Mouse (Mus musculus) MEL (cell line): ENCODE results near the gene Dnaja2. TPM values are rescaled to one million over a fixed set of nuclear protein-coding genes. Genes with fewer than 3 reads are reported as not detected.

Experiments
- DNase-seq: peaks from one replicate; pipeline ENCODE4 v3.0.0; 2011; ENCODE audit warnings: low read depth, low spot score
- H3K27ac ChIP-seq: 2 replicates; pipeline ENCODE4 v1.5.1; 2012; ENCODE audit warnings: low read depth, mild to moderate bottlenecking, control low read depth, low read length, moderate library complexity; ENCODE audit not compliant: control insufficient read depth
- H3K27me3 ChIP-seq, 2 experiments: fragments of 150-350 bp in 1 of 2; sonication (generic) in 1 of 2; 2 replicates each; pipeline ENCODE4 v1.6.1; 2012; ENCODE audit warnings: low read length in 2 of 2, mild to moderate bottlenecking in 2 of 2, improper control_type of control experiment in 1 of 2, moderate library complexity in 1 of 2; ENCODE audit not compliant: insufficient read depth in 2 of 2, control insufficient read depth in 1 of 2
- H3K36me3 ChIP-seq, 2 experiments: 2 replicates each; pipeline ENCODE4 v1.6.1; 2012 to 2014; ENCODE audit warnings: low read length in 2 of 2, improper control_type of control experiment in 1 of 2, inconsistent platforms in 1 of 2, mild to moderate bottlenecking in 1 of 2; ENCODE audit not compliant: insufficient read depth in 2 of 2, control insufficient read depth in 1 of 2
- H3K4me1 ChIP-seq, 2 experiments: fragments of 150-350 bp in 1 of 2; sonication (generic) in 1 of 2; 2 replicates each; pipeline ENCODE4 v1.6.1; 2012; ENCODE audit warnings: low read length in 2 of 2, improper control_type of control experiment in 1 of 2, mild to moderate bottlenecking in 1 of 2; ENCODE audit not compliant: insufficient read depth in 2 of 2, control insufficient read depth in 1 of 2
- H3K4me3 ChIP-seq, 2 experiments: fragments of 150-350 bp in 1 of 2; sonication (generic) in 1 of 2; 2 replicates each; pipeline ENCODE4 v1.5.1; 2012; ENCODE audit warnings: low read depth in 2 of 2, low read length in 2 of 2, mild to moderate bottlenecking in 2 of 2, moderate library complexity in 2 of 2, control low read depth in 1 of 2, improper control_type of control experiment in 1 of 2; ENCODE audit not compliant: control insufficient read depth in 1 of 2, insufficient read depth in 1 of 2
- H3K79me2 ChIP-seq: 2 replicates; pipeline ENCODE4 v1.6.1; 2012; ENCODE audit warnings: mild to moderate bottlenecking, low read length, moderate library complexity; ENCODE audit not compliant: control insufficient read depth, poor library complexity, insufficient read depth
- H3K9ac ChIP-seq: 2 replicates; pipeline ENCODE4 v1.6.1; 2012; ENCODE audit warnings: low read depth, mild to moderate bottlenecking, control low read depth, low read length, moderate library complexity; ENCODE audit not compliant: control insufficient read depth, poor library complexity, severe bottlenecking
- H3K9me3 ChIP-seq: fragments of 150-350 bp; sonication (generic); replicated peaks from 2 replicates; pipeline ENCODE4 v1.6.1; 2012; ENCODE audit warnings: mild to moderate bottlenecking, low read length, improper control_type of control experiment, moderate library complexity; ENCODE audit not compliant: insufficient read depth
- GABPA ChIP-seq: IDR thresholded peaks from 2 replicates; pipeline ENCODE4 v1.6.1; 2012; ENCODE audit warnings: low read depth, mild to moderate bottlenecking, inconsistent platforms, low read length, improper control_type of control experiment, moderate library complexity
- HCFC1 ChIP-seq: IDR thresholded peaks from 2 replicates; pipeline ENCODE4 v1.6.1; 2012; ENCODE audit warnings: low read depth, mild to moderate bottlenecking, inconsistent platforms, low read length, improper control_type of control experiment, moderate library complexity
- RCOR1 ChIP-seq: IDR thresholded peaks from 2 replicates; pipeline ENCODE4 v1.6.1; 2012; ENCODE audit warnings: low read depth, mild to moderate bottlenecking, inconsistent platforms, low read length, improper control_type of control experiment
- TBP ChIP-seq: IDR thresholded peaks from 2 replicates; pipeline ENCODE4 v1.8.0; 2011; ENCODE audit warnings: low read depth, low read length, improper control_type of control experiment
- TCF12 ChIP-seq: IDR thresholded peaks from 2 replicates; pipeline ENCODE4 v1.6.1; 2014; ENCODE audit warnings: low read depth, mild to moderate bottlenecking, inconsistent platforms, low read length, improper control_type of control experiment, moderate library complexity
- polyA plus RNA-seq, 2 experiments: library from polyadenylated mRNA; stranded (reverse) in 1 of 2; unstranded in 1 of 2; fragments of >175 nt in 1 of 2; fragments of >200 nt in 1 of 2; gene quantifications; 2 replicates each; pipeline versions ENCODE4 v1.2.1 to v1.2.4; 2012; ENCODE audit warnings: low replicate concordance in 2 of 2, low read depth in 1 of 2; ENCODE audit not compliant: insufficient read length in 2 of 2, insufficient read depth in 1 of 2, missing spikeins in 1 of 2
- total RNA-seq: library from RNA; depleted of rRNA; stranded (reverse); fragments of 300-350 nt; gene quantifications from 2 replicates; pipeline ENCODE4 v1.2.3, GENCODE M21; 2012; rRNA removed

Gene Dnaja2
- total and polyA plus RNA-seq, 3 experiments = 189 to 307 TPM; not detected in 1

DNA sequence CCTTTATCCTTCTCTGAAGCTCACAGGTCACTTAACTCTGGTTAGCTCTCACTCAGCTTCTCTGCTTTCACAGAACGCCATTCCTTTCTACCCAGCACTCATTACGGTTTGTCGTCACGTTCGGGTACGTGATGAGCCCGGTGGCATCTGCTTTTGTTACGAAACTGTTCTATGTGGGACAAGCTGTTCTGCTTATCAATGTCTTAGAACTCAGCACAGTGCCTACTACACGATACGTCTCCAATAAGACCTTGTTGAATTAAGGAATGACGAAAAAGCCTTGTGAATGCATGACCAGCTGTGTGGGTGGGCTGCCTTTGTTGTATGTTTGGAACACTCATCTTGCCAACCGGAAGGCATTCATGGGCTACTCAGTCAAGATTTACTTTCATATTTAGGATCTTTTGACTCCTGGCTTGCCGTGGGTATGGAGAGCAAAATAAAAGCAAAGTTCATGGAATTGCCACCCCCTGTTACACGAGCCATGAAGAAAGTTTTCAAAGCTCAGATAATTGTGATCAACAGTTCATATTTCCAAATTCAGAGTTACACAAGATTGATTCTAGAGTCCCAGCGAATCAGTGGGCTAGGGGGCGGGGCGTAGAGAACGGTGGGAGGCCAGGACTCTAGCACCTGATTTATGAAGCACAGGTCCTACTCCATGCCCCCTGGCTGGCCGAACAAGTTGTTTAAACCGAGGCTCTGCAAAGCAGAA, 67.1 kb downstream of the Dnaja2 start:
- Histone ChIP-seq H3K9me3 (no peaks in the 10 kb centered on the region), H3K79me2 (no peaks in the 10 kb centered on the region), H3K27me3 (no peaks in the 10 kb centered on the region; a peak in 1 of 4 replicates), H3K4me3 (no peak overlapping the region), H3K36me3 (peaks cover 0 to 3% of the 10 kb centered on the region in 2 experiments; a peak in 1 of 4 replicates), H3K9ac (no peak overlapping the region), H3K4me1 (peaks cover 0 to 3% of the 10 kb centered on the region in 2 experiments; a peak in 2 of 4 replicates), H3K27ac (no peak overlapping the region)
- no peak for DNase-seq
- TF ChIP-seq HCFC1 (no peak), RCOR1 (no peak), TCF12 (no peak), TBP (no peak), GABPA (no peak)

Other genes with a start within 250 kb of the Dnaja2 start
- 6.7 and 10.4 TPM in 2 replicates for gene Mylk3, start 169.0 kb downstream of the Dnaja2 start, total RNA-seq
- gene Mylk3, start 169.0 kb downstream of the Dnaja2 start, polyA plus RNA-seq = 1 to 10 TPM in 1 of 2 experiments, not detected in 1; 9.5 TPM
- gene 4921524J17Rik, start 122.5 kb downstream of the Dnaja2 start, total RNA-seq = 14.6 and 16.1 TPM in 2 replicates
- 10 to 100 TPM in 1 of 2 experiments, not detected in 1; 21.9 TPM for gene 4921524J17Rik, start 122.5 kb downstream of the Dnaja2 start, polyA plus RNA-seq
- gene Gpt2, start 62.8 kb downstream of the Dnaja2 start, total RNA-seq = 10.2 and 24.0 TPM in 2 replicates
- 10 to 100 TPM in 1 of 2 experiments, not detected in 1; 25.3 TPM for gene Gpt2, start 62.8 kb downstream of the Dnaja2 start, polyA plus RNA-seq
- gene Neto2, start 145.6 kb upstream of the Dnaja2 start, total RNA-seq = 3.7 and 4.3 TPM in 2 replicates
- 1 to 10 TPM in 1 of 2 experiments, not detected in 1; 3.2 TPM for gene Neto2, start 145.6 kb upstream of the Dnaja2 start, polyA plus RNA-seq